Mouse (Mus musculus) right cerebral cortex, adult 2 months (tissue): ENCODE data around the gene Cntn6.

Source experiments
- DNase-seq, 2 experiments: peaks; one replicate each; pipeline ENCODE4 v3.0.0; 2021 to 2022; ENCODE audit warnings: low spot score in 2 of 2

Cntn6 gene

DNA sequence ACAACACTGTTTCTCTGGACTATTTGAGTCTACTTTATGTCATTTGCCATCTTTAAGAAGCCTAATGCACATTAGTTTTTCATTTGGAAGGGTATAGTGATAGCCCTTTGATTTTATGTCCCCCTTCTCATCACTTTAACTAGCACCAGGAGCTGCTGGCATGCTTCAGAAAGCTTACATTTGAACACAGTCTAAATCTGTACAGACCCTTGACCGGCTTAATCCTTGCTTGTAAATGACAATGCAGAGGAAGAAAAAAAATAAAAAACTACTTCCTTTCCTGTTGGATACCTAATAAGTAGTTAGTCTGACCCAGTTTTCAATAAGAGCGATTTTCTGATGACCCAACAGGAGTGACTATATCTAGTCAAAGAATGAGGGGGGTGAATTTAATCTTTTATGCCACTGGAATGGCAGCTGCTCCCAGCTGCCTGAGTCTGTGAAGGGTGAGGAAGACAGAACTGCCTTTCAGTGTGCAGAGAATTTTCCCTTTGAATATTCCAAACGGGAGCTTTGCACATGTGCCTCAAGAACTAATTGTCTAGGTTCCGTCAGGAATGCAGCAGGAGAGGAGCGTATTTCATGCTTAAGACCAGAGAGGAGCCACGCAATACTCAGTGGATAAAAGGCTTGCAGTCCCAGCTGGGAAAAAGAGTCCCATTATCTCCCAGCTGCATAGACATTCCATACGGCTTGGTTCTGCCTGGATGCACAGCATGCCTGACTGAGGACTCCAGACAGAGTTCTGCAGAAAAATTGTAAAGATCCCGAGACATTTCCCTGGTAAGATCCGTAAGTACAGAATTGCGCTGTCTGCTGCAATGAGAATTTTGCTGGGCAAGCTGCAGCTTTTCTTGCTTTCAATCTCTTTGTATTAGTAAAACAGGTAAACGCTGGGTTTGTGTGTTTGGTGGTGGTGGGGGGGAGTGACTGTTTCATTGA lies at the start of gene Cntn6:
TSS of gene Cntn6 (plus strand) at position 301 of the 942 bp plus-strand sequence.
- DNase-seq: peak; percentile 43 to 65

DNA sequence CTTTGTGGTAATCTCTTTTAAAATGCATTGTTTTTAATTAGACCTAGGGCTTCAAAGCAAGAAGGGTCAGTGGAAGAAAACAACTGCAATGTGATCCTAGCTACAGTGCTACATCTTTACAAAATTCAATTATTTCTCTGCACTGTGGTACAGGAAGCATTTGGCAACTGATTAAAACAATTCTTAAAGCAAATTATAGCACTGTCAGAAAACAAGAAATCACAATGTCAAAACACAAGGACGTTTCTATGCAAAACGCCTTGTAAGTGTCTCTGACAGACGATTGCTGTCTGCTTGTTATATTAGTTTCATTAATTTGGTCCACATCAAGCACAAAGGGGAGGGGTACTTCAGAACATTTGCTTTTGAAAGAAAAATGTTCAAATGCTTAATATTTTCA lies 48.9 kb upstream of the Cntn6 start:
- no peak for DNase-seq

DNA sequence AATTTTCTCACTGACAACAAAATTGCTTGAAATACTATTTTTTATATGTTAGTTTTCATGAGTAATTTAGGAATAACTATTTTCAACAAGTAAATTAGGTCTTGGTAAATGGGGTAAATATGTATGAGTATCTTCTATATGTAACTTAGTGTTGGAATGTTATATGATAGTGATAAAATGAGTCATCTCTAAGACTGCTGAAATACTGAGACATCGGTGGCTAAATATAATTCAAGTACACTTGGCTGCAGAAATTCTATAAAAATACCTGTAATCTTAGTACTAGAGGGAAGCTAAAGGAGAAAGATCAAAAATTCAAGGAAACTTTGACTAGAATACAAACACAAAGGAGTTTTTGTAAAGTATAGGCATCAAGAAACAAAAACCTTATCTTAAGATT lies 21.9 kb upstream of the Cntn6 start:
- DNase-seq: no peak

DNA sequence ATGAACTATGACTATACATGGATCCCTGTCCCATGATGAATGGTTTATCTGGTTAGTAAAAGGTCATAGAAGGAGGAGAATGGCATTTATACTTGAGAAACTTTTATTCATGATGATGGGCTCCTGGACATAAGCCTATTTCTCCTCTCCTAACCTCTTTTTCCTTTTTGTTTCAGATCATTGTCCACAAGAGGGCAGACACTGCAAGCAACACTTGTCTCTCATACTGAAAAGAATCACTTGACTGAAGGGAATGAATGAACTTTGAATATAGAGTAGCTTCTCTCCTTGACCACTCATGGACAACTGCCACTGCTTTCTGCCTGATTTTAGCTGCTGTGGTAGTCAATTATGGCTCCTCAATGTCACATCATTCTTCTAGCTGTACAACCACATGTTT lies 13.3 kb upstream of the Cntn6 start:
- DNase-seq: peak; percentile 14 to 20

DNA sequence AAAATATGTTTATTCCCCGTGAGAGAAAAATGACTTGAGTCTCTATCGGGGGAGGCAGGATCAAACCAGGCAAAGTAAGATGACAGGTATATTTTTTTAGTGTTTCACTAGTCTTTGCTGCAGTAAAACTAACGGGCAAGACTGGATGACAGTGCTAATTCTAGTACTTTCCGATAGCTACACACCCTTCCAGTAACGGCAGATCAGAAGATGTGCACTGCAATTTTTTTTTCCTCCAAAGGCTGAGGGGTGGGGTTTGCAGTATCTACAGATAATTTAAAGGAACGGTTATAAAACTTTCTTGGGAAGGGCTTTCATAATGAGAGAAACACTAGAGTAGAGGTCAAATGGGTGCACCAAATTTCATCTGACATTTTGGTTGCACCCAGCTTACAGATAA lies 869 bp downstream of the Cntn6 start:
- DNase-seq: peak; percentile 8 to 26

DNA sequence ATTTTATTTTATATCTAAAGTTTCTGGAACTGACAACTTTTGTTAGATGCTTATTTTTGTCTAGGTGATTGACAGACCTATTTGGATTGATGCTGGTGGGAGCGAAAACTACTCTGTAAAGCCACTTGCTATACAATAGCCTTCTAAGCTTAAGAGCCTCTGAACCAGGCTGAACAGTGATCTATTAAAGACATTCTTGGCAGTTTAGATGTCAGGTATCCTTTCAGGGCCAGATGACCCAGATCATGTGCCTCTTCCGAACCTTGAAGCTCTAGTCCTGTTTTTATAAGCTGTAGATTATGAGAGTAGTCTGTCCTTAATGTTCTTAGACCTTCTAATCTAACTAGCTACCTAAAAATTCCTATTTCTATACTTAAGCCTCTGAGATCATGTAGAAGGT lies 3.2 kb downstream of the Cntn6 start:
- no peak for DNase-seq

DNA sequence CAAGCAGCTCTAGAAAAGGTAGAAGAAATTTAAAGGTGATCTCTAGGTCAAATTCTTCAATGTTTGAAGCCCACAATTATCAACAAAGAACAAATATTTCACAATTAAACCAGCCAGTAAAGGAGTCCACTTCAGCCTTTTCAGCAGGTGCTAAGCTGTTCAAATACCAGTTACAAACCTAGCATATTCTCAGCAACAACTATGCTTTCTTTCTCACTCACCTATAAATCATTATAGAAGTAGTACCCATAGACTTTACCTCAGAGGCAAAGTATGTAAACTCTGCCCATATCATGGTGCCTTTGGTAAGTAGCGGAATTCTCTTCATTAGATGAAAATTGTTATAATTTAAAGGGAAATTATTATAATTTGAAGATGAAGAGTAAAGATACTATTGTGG lies 71.4 kb downstream of the Cntn6 start:
- DNase-seq: no peak

DNA sequence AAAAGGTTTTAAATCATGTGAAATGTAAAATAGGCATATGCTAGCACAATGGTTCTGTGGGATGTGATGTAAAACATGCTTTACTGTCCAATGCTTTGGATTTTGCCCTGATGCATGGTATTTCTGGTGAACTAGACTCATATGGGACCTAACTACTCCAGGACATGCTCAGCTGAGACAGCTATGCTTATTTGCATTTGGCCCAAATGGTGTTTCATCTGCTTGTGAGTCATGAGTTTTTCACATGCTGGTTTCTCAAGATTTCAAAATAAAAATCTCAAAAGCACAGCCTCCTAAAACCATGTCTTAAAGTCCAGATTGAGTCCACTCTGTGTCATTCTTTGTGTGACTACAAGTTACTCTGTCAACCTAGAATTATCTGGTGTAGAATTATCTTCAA lies 77.0 kb downstream of the Cntn6 start:
- no peak for DNase-seq

DNA sequence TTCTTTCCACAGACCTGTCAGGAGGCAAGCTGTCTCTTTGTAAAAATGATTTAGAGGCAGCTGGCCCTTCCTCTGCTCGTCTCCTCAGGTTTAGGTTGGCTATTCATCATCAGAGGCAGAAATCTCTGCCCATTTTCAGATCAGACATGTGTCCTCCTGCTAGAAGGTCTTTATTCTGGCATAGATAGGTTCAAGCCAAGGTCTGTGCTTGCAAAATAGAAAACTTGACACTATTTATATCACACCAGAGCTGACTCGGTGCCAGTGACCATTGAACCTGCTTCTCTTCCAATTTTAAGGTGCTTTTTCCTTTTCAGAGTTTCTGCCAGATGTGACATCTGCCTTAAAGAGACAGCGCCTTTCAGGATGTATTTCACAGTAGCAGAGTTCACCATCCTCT lies 95.4 kb downstream of the Cntn6 start:
- DNase-seq: no peak

DNA sequence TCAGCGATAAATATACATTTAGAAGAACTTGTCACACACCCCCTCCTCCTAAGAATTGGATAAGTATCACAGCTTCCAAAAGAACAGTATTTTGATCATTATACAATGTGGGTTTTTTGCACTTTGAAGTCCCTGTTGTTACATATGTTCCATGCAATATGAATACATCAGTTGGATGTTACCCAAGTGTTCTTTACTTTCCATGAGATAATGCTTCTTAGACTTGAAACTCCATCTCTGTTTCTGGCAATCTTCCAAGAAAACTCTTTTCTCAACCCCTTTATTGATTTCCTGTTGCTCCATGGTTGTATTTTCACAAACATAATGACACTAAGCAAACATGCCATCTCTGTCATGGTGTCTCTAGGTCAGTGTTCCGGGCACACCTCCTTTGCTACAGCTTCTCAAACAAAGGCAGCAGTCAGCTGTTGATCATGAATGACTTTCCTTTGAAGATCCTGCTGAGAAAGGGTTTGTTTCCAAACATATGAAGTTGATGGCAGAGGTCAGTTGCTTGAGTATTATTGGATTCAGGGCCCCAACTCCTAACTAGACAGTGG lies 108.3 kb downstream of the Cntn6 start:
- DNase-seq: no peak

DNA sequence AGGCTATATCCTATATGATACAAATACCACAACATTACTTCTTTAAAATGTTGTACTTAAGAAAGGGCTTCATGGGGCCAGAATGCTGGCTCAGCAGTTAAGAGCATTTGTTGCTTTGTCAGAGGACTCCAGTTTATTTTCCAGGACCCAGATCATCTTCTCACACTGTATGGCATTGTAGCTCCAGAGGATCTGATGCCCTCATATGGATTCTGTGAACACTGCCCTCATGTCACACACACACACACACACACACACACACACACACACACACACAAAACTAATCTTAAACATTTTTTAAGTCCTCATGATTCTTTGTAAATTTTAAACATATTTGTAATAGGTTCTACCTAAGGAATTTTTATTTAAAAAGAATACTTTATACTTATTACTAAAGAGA lies 110.3 kb downstream of the Cntn6 start:
- DNase-seq: no peak

DNA sequence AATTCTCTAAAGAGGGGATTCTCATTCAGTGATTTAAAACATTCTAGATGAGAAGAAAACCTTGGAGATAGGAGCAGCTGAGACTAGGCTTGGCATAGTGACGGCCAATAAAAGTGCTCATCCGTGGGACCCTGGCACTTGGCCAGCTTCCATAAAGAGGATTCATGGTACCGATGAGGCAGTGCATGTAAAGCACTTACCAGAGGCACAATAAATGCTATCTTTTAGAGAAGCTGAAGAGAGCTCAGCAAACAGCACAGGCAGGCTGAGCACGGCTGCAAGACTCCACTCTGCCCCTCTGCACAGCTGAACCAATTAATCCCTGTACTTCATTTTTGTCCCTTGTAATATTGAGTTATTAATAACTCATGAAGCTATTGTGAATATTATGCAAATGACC lies 110.8 kb downstream of the Cntn6 start:
- no peak for DNase-seq

DNA sequence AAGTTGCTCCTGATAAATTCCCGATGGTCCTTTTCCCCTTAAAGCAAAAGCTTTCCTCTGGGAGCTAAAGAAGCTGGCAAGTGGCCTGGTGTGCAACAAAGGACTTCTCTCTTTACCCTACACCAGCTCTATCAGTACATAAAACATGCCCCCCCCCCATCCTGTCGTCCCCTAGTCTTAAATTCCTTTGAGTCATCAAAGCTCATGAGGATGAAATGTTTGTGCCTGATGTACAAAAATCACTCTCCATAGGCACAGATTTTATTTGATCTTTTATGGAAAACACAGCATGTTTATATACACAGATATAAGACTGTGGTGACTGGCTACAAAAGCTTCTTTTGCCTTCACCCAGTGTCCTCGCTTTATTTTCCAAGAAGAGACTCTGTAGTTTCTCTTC lies 112.6 kb downstream of the Cntn6 start:
- no peak for DNase-seq

DNA sequence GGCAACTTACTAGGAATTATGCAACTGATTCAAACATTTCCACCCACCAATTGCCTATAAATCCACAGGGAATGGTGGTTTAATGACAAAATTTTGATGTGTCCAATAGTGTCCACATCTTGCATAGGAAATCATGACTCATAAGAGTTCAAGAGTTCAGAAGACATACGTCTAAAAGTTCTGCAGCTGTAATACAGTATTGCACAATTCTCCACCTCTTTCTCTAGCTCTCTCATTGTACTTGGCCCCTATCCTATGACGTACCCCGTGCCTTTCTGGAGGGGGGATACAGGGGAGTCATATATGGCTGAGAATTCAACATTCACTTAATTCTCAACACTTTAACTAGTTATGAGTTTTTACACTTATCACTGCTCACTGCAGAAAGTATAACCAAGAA lies 160.9 kb downstream of the Cntn6 start:
- DNase-seq: no peak

DNA sequence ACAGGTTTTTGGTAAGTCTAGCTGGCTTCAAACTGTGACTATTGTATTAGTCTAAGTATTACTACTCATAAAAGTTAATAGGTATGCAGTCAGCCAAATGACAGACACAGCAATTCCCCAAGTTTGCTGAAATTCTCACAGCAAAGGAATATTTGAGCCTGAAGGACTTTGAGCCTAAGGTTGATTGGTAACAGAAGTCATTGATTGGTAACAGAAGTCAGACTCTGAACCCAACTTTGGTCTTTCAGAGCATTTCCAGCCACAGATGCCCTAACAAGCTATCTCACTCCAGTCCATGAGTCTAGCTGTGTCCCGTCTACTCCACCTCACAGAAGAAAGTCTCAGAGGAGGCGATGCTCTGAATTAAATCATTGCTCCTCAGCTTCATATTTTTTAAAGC lies 176.1 kb downstream of the Cntn6 start:
- no peak for DNase-seq

DNA sequence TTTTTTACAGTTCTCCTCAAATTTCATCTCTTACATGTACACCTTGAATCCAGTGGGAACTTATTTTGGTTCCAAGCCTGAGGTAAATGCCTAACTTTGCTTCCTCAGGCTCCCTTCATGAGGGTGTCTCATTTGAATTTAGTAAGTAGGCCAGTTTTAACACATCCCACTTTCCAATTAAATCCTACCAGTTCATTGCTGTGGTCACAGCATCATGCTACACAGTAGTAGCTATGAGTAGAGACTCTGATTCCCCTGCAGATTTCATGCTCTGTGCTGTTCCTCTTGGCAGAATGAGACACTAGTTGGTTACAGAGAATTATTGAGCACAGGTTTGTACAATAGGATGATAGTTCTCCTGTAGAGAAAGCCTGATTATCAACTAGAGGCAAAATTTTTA lies 181.7 kb downstream of the Cntn6 start:
- peak in 1 of 2 experiments; percentile 13 for DNase-seq

DNA sequence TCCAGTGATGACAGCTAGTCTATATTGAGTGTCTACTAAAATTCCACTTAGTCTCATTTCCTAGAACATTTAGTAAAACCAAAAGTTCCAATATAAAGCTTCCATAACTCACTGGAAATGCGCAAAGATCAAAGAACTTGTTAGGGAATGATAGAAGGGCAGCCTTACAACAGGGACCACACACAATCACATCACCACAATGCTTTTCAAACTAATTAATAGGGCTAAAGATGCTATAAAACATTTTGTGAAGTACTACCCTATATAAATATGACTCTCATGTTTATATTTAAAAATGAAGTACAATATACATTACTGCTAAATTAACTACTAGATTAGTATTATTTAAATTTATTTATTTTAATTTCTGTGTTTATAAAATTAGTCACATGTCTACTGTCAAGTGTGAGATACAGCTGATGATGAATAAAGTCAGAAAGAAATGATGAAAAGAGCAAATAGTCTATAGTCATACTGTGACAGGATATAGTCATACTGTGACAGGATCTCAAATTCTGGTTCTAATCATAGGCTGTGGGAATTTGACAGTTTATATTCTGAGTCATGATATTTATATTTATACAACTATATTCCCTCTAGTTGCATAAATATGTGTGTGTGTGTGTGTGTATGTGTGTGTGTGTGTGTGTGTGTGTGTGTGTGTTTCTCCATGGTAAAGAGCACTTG lies 187.4 kb downstream of the Cntn6 start:
- DNase-seq: no peak

DNA sequence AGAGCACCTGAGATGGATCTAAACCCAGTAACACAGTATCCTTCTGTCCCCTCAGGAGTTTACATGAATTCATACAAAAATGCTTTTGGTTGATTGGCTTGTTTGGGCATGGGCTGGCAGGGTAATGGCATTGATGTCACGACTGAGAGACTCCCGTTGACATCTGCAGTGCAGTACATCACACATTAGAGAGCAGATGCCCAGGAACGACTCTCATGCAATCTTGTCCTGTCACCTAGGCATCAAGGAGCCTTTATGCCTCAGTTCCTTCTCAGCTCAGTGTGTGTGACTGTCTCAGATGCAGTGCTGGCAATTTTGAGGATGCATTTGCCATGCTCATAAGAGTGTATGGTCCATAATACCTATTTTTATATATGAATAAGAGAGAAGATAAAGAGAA lies 195.4 kb downstream of the Cntn6 start:
- DNase-seq: no peak

DNA sequence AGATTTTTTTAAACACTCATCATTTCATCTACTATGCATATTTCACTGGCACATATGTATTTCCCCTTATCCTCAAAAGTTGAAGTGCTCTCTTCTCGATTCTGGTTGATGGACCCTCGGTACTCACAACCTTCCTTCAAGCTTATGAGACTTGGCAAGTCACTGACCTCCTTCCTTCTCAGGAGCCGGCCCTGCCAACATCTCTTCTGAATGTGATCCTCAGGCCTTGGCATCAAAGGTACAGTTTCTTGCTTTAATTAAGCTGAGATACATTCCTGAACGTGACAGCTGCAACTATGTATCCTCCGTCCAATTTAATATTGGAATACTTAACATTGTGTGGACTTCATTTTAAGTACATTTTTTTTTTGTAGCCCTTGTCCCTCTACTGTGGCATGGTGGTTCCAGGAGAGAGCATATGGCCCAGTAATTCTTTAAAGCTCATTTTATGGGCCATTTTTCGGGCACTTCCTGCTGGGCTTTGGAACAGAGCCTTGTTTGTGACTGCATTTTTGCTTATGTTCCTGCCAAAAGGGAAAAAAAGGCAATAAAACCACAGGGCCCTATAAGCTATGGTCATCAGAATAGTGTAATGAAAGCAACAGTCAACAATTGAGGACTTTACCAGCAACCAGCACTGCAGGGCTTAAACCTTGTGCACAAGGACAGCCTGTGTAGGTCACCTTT lies 196.0 kb downstream of the Cntn6 start:
- no peak for DNase-seq

DNA sequence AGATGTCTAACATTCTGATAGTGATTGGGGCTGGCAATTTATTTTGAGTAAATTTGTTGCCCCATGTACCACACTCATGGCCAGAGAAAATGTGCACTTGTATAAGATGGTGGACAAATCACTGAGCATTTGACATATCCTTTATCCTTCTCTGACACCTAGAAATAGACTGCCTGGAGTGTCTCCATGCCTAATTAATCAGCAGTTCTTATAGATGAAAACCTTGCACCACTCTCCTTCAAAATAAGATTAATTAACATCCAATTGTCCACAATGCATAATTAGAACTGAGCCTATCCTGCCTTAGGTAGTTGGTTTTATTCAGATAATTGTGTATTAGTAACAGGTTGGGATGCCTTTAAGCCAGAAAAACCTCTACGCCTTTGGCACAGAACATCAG lies 236.0 kb downstream of the Cntn6 start:
- DNase-seq: no peak

DNA sequence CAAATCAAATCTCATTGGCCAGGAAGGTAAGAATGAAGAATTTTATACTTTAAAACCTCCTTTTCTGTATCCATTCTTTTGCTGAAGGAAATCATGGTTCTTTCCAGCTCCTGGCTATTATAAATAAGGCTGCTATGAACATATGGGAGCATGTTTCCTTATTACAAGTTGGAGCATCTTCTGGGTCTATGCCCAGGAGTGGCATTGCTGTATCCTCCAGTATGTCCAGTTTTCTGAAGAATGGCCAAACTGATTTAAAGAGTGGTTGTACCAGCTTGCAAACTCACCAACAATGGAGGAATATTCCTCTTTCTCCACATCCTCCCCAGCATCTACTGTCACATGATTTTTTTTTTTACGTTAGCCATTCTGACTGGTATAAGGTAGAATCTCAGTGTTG lies 241.7 kb downstream of the Cntn6 start:
- no peak for DNase-seq

DNA sequence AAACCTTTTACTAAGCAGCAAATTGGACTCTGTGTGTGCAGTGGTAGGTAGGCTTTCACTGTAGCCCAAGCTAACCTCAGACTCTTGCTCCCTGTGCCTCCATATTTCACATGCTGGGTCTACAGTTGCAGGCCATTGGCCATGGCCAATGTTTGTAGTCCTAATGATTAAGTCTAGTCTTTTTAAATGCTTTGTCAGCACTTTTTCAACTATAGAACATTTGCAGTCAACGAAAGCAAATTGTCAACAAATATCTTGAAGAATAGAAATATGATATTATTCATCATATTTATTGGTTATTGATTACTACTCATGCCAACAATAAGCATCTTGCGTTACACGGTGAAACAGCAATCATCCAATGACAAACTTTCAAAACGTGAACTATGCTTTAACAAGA lies 246.4 kb downstream of the Cntn6 start:
- no peak for DNase-seq
